Mouse (Mus musculus) G1E (cell line): Measurements from ENCODE around the gene Phactr3.

Experiments used
- CTCF ChIP-seq: IDR thresholded peaks from 2 replicates; pipeline ENCODE4 v1.5.1; 2012; ENCODE audit warnings: low read depth, low read length, inconsistent platforms, mixed read lengths
- POLR2AphosphoS5 ChIP-seq: IDR thresholded peaks from 2 replicates; pipeline ENCODE4 v1.6.1; 2012; ENCODE audit warnings: low read depth, low read length, inconsistent platforms; ENCODE audit not compliant: insufficient replicate concordance
- TAL1 ChIP-seq: conservative IDR thresholded peaks from 2 replicates; pipeline ENCODE4 v1.6.1; 2012; ENCODE audit warnings: low read depth, low read length, inconsistent platforms, mixed read lengths

- no peak for TF ChIP-seq CTCF
- no peak for TF ChIP-seq POLR2AphosphoS5
- no peak for TF ChIP-seq TAL1
Observed at GRCm38 (mm10) chr2:178154576-178154975, 35.8 kb downstream of the Phactr3 start.
